Mouse (Mus musculus) heart, adult 11 months (tissue): ENCODE results near the gene Snx9.
A peak's percentile ranks its signal among the peaks of the same experiment; 100 is the strongest.

Source experiments
- DNase-seq: peaks from one replicate; pipeline ENCODE4 v3.0.0; 2022

Snx9 gene

DNA sequence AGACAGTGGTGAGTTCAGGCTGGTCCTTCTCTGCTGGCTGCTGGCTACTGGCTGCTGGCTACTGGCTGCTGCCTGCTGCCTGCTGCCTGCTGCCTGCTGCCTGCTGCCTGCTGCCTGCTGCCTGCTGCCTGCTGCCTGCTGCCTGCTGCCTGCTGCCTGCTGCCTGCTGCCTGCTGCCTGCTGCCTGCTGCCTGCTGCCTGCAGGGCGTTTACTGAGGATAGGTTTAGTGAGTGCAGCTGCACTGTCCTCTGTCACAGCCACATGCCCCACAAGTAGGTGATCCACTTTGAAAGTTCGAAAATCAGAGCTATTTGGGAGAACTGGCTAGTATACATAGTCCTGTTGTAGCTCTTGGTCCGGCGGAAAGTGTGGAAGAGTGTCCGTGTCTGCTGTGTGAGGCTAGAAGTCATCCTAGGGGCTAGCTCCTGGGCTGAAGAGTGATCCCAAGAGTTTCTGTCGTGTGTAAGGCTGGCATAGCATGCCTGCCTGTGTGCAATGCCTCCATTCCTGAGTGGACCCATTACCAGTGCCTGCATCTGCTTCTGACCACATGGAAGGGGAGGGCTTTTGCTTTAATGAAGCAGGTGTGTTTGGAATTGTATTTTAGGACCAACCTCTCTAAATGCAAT, 45.2 kb downstream of the Snx9 start:
- DNase-seq: peak; percentile 65

GRCm38 (mm10) chr17:5886943-5887800, 46.0 kb downstream of the Snx9 start:
- peak; percentile 89 for DNase-seq

DNA sequence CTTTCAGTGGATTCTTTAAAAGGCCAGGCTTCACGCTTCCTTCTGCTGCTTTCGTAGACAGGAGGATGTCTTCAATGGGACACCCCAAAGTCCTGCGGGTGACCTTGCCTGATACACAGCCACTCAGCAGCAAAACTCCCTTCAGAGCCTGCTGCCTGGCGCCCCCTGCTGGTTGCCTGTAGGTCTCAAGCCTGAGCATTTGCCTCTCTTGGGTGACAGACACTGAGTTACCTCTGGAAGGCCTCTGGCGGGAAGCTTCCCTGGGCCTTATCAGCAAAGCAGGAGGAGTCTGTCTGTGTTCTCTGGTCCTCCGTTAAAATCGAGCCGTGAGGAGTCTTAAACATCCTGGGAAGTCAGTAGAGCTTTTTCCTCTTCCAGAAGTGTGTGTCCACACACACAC, 49.3 kb downstream of the Snx9 start:
- peak; percentile 95 for DNase-seq

GRCm38 (mm10) chr17:5891933-5892683, 51.0 kb downstream of the Snx9 start:
- DNase-seq: peak; percentile 84

GRCm38 (mm10) chr17:5893092-5893491, 52.0 kb downstream of the Snx9 start:
- peak; percentile 88 for DNase-seq

DNA sequence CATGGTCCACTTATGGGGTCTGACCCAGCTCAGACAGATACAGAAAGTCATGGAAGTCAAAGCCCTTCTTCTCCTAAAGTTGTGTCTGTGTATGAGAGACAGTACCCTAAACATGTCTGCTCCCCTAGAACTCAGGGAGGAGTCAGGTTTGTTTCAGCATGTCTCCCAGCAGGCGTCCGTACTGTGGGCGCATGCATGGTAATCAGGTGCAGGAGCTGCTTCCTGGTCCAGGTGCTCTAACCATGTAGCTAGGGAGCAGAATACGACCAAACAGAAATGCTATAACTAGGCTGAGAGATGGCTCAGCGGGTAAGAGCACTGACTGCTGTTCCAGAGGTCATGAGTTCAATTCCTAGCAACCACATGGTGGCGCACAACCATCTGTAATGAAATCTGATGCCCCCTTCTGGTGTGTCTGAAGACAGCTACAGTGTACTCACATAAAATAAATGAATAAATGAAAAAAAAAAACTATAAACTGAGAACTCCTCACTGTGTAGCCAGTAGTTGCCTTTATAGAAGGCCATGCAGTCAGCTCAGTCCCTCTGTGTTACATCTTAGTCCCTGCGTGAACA, 52.5 kb downstream of the Snx9 start:
- DNase-seq: peak; percentile 50

DNA sequence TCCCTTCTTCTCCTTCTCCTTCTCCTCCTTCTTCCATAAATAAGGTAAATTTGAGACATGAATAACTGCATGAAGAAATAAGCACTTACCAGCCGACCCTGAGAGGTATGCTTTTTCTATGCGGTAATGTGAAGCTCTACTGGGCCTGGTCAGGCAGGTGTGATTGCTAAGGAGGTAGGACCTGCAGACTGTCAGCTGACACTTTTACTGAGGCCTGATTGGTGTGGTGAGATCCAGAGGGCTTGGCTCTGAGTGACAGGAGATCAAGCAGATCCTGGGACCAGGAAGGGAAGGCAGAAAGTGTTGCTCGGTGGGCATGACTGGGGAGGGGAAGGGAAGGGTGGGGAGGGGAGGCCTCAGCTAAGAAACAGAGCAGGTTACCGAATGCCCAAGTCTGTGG, 54.9 kb downstream of the Snx9 start:
- peak; percentile 28 for DNase-seq

GRCm38 (mm10) chr17:5896607-5897006, 55.5 kb downstream of the Snx9 start:
- DNase-seq: peak; percentile 30

DNA sequence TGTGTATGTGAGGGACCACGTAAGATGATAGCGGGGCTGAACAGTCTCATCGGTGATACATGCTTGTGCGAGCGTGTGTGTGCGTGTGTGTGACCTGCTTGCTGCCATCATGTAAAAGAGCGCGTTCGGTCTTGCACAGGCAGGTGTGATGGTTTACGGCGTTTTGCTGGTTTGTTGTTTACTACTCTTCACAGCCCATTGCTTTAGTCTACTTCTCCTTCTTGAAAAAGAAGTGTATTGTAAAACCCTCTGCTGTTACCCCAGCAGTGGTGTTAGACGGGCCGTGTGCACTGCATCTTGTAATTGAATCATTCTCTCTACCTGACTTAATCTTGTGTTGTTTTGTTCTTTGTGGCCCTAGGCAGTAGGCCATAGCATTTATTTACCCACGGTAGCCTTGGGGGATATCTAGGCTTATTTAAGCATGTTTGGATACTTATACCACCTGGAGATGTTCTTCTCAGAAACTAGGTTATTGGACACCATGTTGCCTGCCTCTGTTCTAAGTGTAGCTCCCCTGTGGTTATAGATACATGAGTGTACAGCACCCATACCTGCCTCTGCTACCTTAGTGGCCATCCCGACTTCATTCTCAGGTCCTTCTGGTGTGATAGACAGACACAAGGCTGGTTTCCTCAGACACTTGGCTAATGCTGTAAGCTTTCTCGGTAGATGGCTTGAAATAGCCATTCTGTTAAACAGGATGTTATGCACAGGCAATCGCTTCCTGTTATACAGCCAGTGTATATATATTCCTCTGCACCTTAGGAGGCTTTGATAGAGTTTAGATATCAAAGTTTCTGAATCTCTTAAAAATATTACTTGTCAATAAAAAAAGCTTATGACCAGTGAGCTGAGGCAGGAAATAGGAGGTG, 56.4 kb downstream of the Snx9 start:
- DNase-seq: peak; percentile 85

GRCm38 (mm10) chr17:5899251-5899650, 58.1 kb downstream of the Snx9 start:
- DNase-seq: peak; percentile 86

GRCm38 (mm10) chr17:5901381-5901780, 60.3 kb downstream of the Snx9 start:
- peak; percentile 82 for DNase-seq

DNA sequence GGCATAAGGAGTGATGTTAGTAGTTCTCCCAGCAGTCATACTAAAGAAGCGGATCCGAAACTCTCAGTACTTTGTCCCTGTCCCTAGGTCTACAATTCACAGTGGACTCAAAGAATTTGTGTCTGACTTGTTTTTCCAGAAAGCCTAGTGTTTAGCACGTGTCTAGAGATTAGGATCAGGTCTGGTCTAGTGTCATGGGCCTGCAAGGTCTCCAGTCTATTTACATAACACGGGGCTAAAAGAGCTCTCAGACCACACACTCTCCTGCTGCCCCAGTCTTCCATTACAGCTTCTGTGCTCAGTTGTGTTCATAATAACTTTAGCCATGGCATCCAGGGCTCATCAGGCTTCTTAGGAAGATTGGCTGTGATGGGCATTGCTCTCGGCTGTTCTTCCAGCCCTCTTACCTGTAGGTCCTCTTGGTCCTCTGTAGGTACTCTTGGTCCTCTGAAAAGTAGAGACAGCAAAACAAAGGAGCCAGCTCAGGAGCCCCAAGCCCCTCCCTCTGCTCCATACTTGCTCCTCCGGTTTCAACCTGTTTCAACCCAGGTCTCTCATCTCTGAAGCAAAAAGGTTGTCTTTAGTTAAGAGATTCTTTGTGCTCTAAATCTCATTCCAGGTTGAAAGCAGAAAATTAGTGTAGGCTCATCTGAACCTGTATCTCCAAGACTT, 62.6 kb downstream of the Snx9 start:
- peak; percentile 80 for DNase-seq

DNA sequence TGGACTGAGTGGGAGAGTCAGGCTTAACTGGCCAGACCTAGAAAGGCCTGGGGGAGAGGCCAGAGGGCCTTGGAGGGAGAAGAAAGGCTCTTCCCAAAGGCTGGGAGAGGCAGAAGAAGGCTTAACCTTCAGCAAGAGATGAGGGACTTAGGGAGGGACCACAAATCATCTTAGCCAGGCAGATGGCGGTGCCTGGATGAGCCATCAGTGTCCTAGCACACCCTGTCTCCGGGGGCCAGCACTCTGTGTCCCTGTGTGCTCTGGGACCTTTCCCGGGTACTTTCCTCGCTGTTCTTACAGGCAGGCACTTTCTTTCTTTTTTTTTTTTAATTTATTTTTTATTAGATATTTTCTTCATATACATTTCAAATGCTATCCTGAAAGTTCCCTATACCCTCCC, 68.6 kb downstream of the Snx9 start:
- DNase-seq: no peak

- no peak for DNase-seq
These were observed 70.5 kb downstream of the Snx9 start for GRCm38 (mm10) chr17:5911591-5911990.

- no peak for DNase-seq
These were observed 71.7 kb downstream of the Snx9 start for GRCm38 (mm10) chr17:5912797-5913196.

DNA sequence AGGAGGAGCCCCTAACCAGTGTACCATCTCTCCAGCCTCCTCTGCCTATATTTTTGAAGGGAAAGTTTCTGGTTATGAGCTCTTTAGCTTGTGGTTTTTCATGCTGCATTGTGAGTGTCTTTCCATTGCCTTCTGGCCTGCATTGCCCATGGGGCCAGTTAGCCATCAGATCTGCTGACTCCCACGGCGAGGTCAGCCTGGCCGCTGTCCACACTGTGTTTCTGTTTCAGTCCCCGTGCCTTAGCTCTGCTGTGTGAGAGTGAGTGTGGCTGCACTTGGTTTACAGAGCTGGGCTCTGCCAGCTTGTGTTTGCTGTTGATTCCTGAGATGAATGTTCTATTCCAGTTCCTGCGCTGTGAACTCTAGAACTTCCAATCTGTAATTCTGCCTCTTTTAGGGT, 73.1 kb downstream of the Snx9 start:
- peak; percentile 95 for DNase-seq

DNA sequence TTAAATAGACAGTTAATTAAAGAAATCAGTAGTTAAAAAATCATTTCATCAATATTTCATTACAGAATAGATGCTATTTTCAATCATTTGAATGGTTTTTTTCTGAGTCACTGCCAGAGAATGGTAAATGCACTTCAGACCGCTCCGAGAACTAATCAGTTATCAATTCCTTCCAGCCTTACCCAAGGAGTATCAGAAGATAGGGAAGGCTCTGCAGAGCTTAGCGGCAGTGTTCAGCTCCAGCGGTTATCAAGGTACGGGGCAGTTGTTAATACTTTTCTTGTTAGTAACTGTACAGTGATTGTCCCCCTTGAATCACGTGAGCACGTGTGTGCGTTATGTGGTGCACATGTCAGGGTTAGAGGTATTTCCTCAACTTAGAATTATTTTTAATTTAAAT, 80.8 kb downstream of the Snx9 start:
- DNase-seq: no peak

GRCm38 (mm10) chr17:5923281-5923680, 82.2 kb downstream of the Snx9 start:
- no peak for DNase-seq

- no peak for DNase-seq
These were observed 83.1 kb downstream of the Snx9 start for GRCm38 (mm10) chr17:5924238-5924637.

GRCm38 (mm10) chr17:5926710-5927109, 85.6 kb downstream of the Snx9 start:
- DNase-seq: no peak

DNA sequence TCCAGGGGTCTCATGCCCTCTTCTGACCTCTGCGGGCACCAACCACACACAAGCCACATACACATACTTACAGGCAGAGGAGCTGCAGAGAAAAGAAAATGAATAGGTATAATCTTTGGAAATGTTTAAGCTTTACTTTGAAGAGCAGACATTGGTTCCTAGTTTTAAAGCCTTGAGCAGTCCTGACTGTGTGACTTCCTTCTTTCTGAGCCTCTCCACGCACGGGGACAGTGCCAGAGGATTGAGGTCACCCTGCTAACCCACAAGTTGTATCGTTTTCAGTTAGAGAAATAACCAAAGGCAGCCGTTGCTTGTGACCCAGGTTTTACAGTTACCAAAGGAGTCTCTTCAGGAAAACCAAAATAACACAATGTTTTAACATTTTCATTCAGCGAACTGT, 87.9 kb downstream of the Snx9 start:
- no peak for DNase-seq

DNA sequence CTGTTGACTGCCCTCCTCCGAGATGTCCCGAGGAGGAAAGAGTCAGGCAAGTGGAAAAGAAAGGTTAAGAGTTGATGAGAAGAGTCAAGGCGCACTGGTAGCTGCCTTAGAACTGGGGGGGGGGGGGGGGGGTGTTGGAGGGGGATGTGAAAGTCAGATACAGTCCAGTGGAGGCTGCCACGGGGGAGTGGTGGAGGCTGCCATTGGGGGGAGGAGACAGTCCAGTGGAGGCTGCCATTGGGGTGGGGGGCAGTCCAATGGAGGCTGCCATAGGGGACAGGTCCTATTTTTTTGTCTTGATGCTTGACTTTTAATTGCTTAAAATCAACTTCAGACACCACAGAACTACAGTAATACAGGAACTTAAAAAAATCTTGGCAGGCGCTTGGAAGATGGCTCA, 91.0 kb downstream of the Snx9 start:
- DNase-seq: no peak
